Mouse (Mus musculus): ENCODE data around the gene Brd7.

Brd7 gene

DNA sequence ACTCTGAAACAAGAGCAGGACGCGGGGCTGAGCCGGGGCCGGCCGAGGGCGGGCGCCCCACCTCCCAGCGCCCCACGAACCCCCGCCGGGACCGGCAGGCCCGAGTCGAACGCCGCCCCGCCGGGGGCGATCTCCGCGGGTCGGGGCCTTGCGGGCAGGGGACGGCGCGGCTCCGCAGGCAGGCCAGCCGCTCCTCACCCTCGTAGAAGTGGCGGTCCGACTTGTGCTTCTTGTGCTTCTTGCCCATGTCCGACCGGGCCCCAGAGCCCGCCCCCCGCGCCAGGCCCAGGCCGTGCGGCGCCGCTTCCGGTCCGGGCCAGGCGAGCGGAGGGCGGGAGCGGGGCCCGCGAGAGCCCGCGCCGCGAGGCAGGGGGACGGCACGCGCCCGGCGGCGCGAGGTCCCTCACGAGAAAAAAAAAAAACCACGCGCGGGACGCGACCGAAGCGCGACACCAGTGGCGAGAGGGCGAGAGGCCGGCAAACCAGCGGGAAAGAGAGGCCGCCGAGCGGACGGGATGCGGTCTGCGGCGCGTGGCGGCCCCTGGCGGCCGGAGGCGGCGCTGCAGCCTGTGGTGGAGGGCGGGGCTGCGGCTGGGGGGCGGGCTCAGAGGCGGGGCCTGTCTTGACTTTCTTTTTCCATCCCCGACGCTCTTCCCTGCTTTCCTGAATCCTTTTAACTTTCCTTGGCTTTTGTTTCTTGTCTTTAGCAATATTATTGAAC lies at the start of gene Brd7:
Gene Brd7 (minus strand): TSS at position 487 of the 721 bp plus-strand sequence.
- DNase-seq (ENCODE audit: low spot score in 2 of 2): peak; percentile 87

DNA sequence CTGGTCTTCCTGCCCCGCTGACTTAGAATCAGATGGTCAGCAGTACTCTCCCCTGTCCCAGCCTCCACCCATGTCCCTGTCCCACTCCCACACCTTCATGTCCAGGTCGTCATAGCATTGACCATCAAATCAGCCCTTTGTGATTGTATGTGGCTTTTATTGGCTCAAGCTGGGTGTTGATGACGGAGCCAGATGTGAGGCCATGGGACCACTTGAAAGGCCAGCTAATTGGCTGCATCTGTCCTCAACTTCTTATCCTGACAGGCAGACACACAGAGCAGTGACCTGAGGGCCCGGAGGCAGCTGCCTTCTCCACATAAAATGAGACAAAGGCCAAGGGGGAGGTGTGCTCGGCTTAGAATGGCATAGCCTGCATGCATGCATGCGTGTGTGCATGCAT lies 49.5 kb upstream of the Brd7 start:
- no peak for DNase-seq (ENCODE audit: low spot score in 2 of 2)

DNA sequence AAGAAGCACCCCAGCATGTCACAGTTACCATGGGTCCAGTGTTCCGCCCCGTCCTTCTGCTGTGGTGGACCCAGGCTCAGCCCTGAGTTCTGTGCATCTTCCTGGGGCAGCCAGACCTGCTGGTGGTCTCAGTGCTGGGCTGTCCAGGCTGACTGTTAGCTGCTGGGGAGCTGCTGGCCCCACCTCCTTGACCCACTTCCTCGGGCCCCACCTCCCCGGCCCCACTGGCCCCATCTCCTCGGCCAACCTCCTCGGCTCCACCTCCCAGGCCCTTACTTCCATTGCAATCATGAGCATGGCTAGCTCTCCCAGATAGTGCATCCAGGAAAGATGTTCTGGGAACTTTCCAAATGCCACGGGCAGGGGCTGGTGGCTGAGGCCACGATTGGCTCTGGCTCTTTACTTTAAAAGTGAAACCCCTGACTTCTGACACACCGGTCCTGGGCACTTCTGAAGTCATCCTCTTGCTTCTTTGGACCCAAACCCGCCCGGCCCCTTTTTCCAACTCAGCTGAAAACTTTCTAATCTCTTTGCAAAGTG lies 47.5 kb upstream of the Brd7 start:
- no peak for DNase-seq (ENCODE audit: low spot score in 2 of 2)

DNA sequence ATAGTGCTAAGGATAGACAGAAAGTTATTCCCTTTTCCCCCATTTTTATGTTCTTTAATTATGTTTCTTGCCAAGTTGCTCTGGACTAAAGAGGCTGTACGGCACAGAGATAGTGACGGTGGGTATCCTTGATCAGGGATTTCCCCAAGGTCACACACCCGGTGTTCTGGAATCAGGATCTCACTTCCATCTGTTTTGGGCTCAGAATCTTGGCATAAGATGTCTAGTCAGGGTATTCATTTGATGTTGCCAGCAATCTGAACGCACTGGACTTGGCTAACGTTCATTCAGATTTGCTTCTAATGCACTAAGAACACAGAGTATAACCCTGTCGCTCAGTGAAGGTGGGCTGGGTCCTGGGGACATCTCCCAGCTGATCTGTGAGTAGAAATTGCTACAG lies 45.7 kb upstream of the Brd7 start:
- no peak for DNase-seq (ENCODE audit: low spot score in 2 of 2)

DNA sequence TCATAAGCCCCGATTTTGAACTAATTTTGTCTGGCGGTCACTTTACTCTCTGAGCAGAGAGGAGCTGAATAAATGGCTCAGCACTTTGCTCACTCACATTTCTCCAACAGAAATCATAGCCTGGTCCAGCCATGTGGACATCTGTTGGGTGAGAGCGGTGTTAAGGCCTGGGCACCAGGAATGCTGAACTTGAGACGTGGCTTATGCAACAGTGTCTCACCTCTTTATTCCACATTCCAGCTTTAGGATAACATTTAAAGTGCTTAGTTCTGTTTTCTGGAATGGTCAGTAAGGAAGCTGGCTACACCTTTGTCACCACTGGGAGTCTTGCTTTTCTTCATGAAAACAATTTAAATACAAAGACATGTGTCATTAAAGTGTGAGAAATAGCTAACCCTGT lies 36.1 kb upstream of the Brd7 start:
- no peak for DNase-seq (ENCODE audit: low spot score in 2 of 2)

DNA sequence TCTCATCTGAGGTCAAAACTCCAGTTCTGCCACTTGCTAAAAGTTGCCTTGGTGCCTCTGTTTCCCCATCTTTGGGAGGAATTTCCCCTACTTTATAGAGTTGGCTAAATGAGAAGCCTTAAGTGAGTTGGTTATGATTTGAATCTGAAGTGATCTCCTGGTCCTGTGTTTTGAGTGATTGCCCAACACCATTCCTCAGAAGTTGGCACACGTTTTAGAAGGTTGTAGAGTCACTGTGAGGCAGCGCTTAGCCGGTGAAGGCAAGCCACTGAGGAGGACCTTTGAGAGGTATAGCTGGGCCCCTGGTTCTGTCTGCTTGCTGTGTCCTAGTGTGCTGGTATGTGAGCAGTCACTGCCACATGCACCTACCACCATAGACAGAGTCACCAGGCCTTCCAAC lies 31.3 kb upstream of the Brd7 start:
- no peak for DNase-seq (ENCODE audit: low spot score in 2 of 2)

DNA sequence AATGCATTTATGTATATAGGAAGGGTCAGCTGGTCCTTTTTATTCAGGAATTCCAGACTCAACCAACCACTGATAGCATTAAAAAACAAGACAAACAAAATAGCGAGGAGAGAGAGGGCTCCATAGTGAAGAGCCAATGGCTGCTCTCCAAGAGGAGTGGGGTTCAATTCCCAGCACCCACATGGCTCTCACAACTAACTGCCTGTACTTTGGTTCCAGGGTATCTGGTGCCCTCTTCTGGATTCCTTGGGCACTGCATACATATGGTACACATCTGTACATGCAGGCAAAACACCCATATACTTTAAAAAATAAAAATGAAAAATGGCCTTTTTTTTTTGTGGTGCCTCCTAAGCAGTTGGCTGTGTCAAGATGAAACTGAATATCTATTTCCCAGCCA lies 28.8 kb upstream of the Brd7 start:
- DNase-seq (ENCODE audit: low spot score in 2 of 2): no peak

DNA sequence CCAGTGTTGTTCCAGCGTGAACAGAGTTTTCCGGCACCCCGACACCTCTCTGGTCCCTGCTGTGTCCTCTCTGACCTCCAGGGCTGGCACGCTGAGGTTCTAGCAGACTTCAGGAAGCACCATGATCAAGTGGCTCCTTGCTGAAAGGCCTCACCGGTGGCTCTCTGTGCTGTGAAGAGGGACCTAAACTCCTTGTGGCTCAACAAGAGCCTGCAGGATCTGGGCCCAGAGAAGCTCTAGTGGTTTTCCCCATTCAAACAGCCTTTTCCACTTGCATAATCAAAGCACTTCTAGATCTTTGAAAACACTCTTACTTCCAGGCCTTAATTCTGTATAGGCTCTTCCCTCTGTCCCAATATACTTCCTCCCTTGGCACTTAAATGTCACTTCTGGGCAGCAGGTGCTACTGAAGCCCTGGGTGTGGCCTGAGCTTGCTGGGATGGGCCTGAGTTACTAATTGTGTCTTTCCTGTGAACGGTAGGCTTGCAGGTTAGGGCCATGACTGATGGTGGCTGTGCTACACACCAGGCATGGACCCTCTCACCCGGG lies 26.8 kb upstream of the Brd7 start:
- DNase-seq (ENCODE audit: low spot score in 2 of 2): no peak

DNA sequence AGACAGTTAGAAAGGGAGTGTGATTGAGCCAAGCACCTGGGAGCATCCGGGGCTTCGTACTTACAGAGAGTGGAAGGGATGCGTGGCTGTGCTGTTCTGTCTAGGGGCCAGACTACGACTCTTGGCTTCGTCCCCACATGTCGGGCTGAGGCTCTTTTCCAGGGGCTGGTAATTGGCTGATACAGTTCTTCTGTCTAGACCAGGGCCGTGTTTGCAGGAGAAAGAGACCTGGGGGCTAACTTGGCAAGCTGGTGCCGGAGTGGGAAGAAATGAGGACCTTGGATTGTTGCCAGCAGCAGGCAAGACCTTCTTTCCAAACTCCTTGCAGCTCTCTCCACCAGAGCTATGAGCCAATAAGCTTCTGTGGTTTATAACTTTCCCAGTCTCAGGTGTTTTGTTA lies 25.9 kb upstream of the Brd7 start:
- no peak for DNase-seq (ENCODE audit: low spot score in 2 of 2)

DNA sequence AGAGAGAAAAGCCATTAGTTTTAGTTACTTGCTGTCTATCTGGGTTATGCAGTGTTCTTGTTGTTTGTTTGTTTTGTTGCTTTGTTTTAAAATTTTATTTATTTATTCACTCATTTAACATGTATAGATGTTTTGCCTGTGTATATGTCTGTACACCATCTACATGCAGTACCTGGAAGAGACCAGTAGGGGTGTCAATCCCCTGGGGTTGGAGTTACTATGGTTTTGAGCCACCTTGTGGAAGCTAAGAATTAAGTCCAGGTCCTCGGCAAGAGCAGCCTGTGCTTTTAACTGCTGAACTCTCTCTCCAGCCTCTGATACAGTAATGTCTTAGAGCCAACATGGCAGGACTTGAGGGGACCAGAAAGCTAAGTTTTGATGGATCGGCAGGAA lies 21.2 kb upstream of the Brd7 start:
- DNase-seq (ENCODE audit: low spot score in 2 of 2): no peak

DNA sequence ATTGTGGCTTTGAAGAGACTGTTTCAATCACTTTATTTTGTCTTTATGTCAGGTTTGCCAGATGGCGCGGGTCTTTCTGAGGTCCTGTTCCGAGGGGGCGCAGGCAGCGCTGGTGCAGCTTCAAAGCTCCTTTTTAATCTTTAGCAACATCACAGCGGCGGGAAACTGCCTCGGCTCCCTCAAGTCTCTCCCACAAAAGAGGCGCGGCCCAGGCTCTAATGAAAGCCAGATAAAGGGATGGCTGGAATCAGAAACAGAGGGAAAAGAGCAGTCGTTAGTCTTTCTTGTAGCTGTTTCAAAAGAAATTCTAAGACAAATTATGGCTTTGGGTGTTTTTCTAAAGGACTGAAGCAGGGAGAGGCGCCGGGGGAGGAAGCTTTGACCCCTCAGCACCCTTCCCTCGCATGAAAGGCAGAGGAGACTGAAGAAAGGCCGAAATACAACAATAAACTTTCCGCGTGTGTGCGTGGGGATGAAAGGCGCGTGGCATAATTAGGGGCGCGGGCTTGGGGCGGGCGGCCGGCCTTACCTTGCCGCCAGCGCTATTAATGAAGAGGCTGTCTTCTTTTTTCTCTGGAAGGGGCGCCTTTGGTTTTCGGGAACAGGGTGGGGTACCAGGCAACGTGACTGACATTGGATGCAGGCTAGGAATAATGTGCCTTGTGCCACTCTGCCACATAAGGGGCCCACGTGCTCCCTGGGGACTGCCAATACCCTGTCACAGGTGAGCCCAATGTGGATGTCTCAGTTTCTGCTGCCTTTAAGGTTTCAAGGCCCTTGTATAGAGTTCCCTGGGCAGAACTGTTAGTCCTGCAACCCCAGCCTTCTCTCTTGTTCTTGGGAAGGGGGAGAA lies 20.5 kb upstream of the Brd7 start:
- DNase-seq (ENCODE audit: low spot score in 2 of 2): no peak

DNA sequence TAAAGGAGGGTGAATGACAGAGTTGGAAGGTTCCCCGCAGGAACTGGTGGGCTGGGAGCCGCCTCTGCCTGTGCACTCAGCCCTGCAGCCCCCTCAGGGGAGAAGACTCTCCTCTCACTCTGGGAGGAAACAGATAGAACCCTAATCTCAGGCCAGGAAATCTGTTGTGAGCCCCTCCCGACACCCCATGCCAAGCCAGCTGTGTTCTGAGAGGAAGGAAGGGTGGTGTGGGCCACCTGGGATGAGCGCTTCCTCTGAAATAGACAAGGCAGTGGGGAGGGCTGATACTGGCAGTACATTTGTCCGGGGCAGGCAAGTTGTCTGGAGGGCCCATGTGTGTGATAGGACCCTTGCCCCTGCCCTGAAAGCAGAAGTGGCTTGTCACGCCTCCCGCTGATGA lies 18.5 kb upstream of the Brd7 start:
- no peak for DNase-seq (ENCODE audit: low spot score in 2 of 2)

DNA sequence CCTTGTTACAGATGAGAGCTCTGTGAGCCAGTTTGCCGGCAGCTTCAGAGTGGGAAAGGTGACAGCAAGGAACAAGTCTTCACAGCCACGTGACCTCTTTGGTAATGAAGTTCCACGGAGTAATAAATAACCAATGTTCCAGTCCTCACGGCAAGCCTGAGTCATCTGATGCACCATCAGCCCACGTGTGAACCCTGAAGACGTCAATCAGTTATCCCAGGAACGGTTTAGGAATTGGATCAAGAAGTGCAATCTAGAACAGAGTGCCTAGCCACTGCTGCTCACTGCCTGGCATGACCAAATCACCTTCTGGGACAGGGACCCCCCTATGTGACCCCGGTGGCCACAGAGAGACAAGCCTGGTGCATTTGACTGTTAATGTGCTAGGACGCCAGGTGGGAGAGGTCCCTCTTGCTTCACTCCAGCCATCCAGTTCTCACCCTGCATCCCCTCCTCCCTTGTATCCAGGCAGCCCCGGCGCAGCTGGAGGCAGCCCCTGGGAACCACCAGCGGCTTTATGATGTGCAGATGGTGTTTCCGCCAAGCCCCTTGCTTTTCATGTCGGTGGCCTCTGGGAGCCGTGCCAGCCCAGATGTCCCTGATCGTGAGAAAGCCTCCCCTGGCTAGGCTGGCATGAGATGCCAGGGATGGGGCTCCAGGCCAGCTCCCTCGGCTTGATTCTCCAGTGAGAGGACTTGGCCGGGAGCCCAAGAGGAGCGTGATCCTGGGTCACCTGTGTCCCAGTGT lies 15.0 kb upstream of the Brd7 start:
- peak; percentile 29 to 32 for DNase-seq (ENCODE audit: low spot score in 2 of 2)

DNA sequence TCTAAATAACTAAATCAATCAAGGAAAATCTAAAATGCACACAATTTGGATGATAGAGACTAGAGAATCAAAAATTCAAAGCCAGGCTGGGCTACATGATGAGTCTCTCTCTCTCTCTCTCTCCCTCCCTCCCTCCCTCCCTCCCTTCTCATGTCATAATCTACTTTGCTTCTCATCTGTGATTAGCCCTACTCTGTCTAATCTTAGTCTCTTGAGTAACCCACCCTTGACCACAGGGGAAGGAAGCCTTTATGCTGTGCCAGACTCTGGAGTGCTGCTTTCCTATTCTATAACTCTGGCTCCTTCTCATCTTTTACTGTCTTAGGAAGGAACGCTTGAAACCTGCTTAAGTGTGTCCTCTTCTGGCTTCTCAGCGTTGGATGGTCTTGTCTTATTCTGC lies 9.5 kb upstream of the Brd7 start:
- no peak for DNase-seq (ENCODE audit: low spot score in 2 of 2)

DNA sequence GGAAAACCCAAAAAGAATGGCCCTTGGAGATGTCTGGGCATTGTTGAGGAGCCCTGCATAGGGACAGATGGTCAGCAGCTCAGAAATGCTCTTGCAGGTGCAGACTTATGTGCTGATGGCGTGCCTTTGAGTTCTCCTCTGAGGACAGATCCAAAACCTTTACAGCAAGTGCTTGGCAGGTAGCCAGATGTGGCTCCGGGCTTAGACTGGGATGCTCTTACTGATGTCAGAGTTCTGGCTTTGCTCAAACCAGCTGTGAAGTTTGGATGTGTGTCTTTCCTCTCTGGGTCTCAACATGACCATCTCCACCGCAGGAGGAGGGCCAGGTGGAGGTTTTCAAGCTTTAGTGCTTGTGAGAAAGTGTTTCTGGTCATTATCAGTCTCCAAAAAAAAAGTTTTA lies 7.8 kb upstream of the Brd7 start:
- no peak for DNase-seq (ENCODE audit: low spot score in 2 of 2)

DNA sequence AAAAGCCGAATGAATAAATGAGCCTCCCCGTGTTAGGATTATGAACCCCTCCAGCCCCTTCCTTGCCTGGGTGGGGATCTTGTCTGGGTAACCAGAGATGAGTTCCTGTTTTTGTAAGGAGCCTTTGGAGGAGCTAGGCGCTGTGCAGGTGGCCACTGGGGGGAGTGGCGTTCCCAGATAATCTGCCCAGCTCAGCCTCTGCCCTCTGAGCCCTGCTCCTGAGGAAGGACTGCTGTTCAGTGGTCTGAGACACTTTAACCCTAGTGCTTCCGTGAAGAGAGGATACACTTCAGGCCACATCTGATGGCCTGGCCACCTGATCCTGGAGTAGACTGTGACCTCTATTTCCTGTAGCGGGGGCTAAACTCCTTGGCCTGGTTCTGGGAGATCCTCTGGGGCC lies 7.2 kb upstream of the Brd7 start:
- DNase-seq (ENCODE audit: low spot score in 2 of 2): peak in 1 of 2 experiments; percentile 8

DNA sequence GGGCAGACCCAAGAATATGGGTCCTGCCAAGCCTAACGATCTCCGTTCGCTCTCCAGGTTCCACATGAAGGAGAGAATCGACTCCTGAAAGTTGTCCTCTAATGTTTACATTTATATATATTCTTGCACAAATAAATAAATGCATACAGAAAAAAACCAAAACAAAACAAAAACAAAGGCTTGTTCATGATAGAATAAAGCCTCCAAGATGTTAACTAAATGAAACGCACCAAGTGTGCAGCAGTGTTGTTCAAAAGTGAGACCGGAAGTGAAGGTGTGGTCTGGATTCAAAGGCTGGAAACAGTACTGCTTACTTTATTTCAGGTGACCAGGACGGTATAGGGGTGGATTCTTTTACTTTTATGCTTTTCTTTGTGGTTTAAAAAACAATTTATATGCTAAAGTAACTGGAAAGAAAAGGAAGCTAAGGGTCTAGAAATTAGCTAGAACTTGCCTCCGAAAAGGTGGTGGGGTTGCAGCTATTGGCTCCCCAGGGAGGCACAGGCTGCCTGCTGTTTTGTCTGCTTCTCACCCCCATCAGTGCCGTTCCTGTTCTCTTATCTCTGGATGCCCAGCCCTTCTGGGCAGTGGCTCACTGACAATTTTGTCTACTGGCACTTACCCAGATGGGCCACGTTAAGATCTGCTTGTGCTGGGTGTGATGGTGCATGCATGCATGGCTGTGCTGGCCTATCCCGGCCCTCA lies 604 bp upstream of the Brd7 start:
- DNase-seq (ENCODE audit: low spot score in 2 of 2): no peak

DNA sequence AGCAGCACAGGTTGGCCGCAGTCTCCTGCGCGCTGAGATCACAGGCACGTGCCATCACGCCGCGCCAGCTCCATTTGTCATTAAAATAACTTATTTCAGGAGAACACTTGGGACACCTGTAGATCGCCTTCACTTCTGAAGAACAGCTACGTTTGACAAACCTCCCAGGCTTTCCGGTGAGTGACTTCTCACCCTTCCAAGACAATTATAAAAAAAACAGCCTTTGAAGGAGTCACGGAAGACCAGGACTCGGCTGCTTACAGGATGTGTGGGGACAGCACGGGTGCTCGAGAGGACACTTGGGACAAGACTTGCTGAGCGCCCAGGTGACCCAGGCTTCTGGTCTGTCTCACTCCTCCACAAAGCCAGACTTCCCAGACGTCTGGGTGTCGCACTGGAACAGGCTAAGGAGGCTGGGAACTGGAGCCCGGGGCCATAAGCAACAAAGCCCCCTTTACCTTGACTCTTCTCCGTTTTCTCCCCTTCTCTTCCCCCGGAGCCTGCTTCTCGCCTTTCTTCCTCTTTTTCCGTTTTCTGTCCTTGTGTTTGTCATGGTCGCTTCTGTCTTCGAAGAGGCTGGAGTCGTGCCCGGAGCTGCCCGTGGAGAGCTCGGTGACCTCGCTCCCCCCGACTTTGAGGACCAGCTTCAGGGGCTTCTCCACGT lies 818 bp downstream of the Brd7 start:
- DNase-seq (ENCODE audit: low spot score in 2 of 2): peak; percentile 6 to 25

DNA sequence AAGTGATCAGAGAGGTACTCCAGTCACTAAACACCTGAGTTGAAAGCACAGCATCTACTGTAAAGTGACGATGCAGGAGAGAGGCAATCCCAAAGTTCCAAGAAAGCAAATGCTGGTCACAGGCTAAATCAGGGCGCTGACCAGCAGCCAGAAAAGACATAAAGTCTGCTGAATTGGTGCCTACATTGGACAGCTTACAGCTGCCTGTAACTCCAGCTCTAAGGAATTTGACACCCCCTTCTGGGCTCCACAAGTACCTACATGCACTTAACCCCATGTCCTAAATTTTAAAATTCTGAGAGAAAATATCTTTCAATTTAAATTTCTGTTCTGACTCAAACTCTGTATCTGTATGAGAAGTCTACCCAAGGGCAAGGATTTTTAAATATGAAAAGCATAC lies 2.0 kb downstream of the Brd7 start:
- no peak for DNase-seq (ENCODE audit: low spot score in 2 of 2)

DNA sequence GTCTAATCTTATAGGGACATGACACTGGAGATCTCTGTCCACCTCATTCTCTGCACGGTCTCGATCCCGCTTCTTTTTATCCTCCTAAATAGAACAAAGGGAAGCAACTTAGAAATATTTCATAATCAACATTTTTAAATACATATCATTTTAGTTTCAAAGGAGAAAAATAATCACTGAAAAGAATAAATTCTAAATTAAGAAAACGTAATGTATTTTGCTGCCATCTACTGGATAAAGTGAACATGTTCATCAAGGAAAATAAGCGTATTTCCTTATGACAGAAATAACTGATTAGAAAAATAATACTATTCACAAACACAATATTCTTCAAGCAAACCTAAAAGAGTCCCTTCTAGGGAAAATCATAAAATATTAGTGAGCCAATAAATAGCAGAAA lies 4.0 kb downstream of the Brd7 start:
- no peak for DNase-seq (ENCODE audit: low spot score in 2 of 2)

Data from frontal cortex, postnatal 36 days (tissue).